Mouse (Mus musculus) embryonic fibroblast, embryonic 13.5 days (primary cell): ENCODE measurements at regions not wholly inside any gene's neighbourhood (a gene's known extent, or its start where the extent isn't known, plus 50 kb on each side); places are given as distances from the start of the nearest gene placed in this dataset.

Experiments used
- CTCF ChIP-seq: IDR thresholded peaks from 2 replicates; pipeline ENCODE4 v1.5.1; 2011; ENCODE audit warnings: mild to moderate bottlenecking, control low read depth, low read length, moderate library complexity, borderline replicate concordance; ENCODE audit not compliant: insufficient read depth
- POLR2A ChIP-seq: IDR thresholded peaks from 2 replicates; pipeline ENCODE4 v1.6.1; 2011; ENCODE audit warnings: low read depth, mild to moderate bottlenecking, control low read depth, low read length, moderate library complexity

GRCm38 (mm10) chr4:82148129-82149064 lies 557.2 kb downstream of the Nfib start:
- TF ChIP-seq CTCF, result no peak
- no peak for TF ChIP-seq POLR2A
